Mouse (Mus musculus) bone marrow macrophage, adult 2 months (primary cell): Measurements from ENCODE around the gene Pramel4. TPM values are rescaled to one million over a fixed set of nuclear protein-coding genes. Genes with fewer than 3 reads are reported as not detected.
"Not testable (repeated sequence)": the region's sequence is repeated elsewhere in the genome, so short reads cannot be mapped to it uniquely, and the experiment has no call there.

Source experiments
- H3K27ac ChIP-seq: 2 replicates; pipeline ENCODE4 v1.5.1; 2012; ENCODE audit warnings: low read depth, low read length; ENCODE audit not compliant: insufficient read depth
- H3K4me1 ChIP-seq: 2 replicates; pipeline ENCODE4 v1.6.1; 2012; ENCODE audit warnings: low read length; ENCODE audit not compliant: control insufficient read depth, insufficient read depth
- H3K4me3 ChIP-seq: 2 replicates; pipeline ENCODE4 v1.5.1; 2012; ENCODE audit warnings: mild to moderate bottlenecking, low read length, moderate library complexity; ENCODE audit not compliant: insufficient read depth
- polyA plus RNA-seq: library from polyadenylated mRNA; stranded (reverse); fragments of >200 nt; gene quantifications from 2 replicates; pipeline ENCODE4 v1.2.4, GENCODE M21; 2012; ENCODE audit not compliant: missing spikeins, insufficient read depth, insufficient read length

The Pramel4 gene
- not detected in 2 replicates for polyA plus RNA-seq

DNA sequence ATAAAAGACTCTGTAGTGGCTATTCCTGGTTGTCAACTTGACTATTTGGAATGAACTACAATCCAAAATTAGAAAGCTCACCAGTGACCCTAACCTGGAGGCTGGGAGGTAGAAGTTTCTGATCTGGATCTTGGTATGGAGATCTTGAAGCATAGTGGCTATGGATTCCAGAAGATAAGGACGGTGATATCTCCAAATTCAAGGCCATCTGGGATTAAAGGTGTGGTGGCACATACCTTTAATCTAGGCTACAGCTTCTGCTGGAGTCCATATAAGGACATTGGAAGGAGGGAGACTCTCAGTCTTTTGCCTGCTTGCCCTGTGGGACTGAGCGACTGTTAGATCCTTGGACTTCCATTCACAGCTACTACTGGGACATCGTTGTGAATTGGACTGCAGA is at the start of gene Pramel4:
TSS of gene Pramel4 (plus strand) at position 301 of the 400 bp plus-strand sequence.
- not testable (repeated sequence) for H3K4me1 ChIP-seq, H3K4me3 ChIP-seq, H3K27ac ChIP-seq

DNA sequence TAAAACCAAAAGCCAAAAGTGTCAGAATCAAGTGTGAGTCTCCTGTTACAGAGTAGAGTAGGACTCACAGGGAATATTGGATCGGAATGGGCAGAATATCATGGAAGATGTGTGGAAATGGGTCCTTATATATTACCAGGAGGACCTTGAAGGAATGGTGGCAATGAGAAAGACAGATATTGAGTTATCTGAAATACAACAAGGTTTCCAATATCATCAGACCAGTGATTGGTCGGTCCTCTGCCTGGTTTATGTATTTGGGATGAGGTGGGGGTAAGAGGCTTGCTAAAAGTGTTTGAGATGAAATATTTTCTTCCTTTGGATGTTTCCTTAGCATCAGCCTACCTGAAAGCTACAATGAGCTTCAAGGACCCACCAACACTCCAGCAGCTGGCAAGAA is 47.2 kb downstream of the Pramel4 start, which contains the start of gene Gm13102:
TSS of gene Gm13102 (plus strand) at position 301 of the 400 bp plus-strand sequence.
- not testable (repeated sequence) for H3K27ac ChIP-seq, H3K4me1 ChIP-seq, H3K4me3 ChIP-seq

Other genes with a start within 250 kb of the Pramel4 start
- gene Gm13084, start 243.0 kb upstream of the Pramel4 start, polyA plus RNA-seq = not detected in 2 replicates
- gene Gm13103, start 212.6 kb upstream of the Pramel4 start, polyA plus RNA-seq = 1.0 TPM in 1 of 2 replicates, not detected in the other
- not detected in 2 replicates for gene Pramef6, start 158.7 kb upstream of the Pramel4 start, polyA plus RNA-seq
- not detected in 2 replicates for gene Pramef25, start 108.1 kb upstream of the Pramel4 start, polyA plus RNA-seq
- not detected in 2 replicates for gene Gm13101, start 92.2 kb upstream of the Pramel4 start, polyA plus RNA-seq
- not detected in 2 replicates for gene Pramef17, start 64.8 kb upstream of the Pramel4 start, polyA plus RNA-seq
- not detected in 2 replicates for gene Gm13102, start 47.3 kb downstream of the Pramel4 start, polyA plus RNA-seq
- gene Oog3, start 103.5 kb downstream of the Pramel4 start, polyA plus RNA-seq = not detected in 2 replicates
- not detected in 2 replicates for gene Oog2, start 131.6 kb downstream of the Pramel4 start, polyA plus RNA-seq
- not detected in 2 replicates for gene C87977, start 154.2 kb downstream of the Pramel4 start, polyA plus RNA-seq
- gene Pramel5, start 221.4 kb downstream of the Pramel4 start, polyA plus RNA-seq = not detected in 2 replicates